Mouse (Mus musculus) CD8-positive naive resting alpha-beta T cell, adult 2 months (primary cell): ENCODE measurements around the gene Slc8b1.

Experiments
- DNase-seq, 2 experiments: peaks; one replicate each; pipeline ENCODE4 v3.0.0; 2022; ENCODE audit warnings: low read depth in 2 of 2, low spot score in 2 of 2

Gene Slc8b1

DNA sequence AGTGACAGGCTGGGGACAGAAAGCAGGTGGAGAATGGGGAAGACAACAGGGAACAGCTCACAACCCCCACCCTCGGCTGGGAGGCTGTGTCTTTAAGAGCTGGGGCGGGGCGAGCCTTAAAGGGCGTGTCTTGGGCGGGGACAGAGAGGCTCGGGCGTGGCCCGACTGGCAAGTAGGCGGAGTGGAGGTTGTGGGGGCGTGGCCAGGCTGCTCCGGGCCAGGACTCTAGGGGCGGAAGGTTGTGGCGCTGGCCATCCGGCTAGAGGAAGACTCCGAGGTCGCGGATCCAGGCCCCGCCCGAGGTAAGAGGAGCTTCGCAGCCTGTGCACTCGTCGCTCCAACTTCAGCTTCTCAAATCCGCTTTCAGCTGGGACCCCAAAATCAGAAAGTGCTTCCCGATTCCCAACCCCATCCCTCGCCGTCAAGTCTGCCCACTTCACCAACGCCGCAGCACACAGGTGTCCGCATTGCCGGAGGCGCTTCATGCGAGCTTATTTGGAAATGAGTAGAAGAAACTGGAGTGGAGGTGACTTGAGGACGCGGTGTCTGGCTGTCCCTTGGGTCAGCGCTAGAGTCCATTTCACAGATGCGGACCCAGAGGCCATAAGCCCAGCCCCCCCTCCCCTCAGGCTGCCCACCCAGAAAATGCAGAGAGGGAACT is at the start of gene Slc8b1:
Gene Slc8b1 (plus strand): TSS at position 187 of the 661 bp plus-strand sequence.
- DNase-seq, result peak; percentile 91 to 95

DNA sequence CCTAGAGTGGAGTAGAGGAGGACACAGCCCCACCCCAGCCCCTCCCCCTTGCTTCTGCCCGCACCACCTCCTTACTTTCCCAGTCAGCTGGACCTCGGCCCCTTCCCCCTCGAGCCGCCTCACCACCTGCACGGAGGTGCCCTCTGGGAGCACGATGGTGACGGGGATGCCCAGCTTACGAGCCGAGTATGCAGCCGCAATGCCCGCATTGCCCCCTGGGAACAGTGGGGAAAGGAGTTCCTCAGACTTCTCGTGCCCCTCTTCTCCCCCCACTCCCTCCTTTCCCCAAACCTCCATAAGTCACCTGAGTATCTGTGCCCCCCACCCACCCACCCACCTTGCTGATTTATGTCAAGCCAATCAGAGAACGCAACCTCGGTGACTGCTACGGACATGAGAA is 49.1 kb upstream of the Slc8b1 start:
- no peak for DNase-seq

DNA sequence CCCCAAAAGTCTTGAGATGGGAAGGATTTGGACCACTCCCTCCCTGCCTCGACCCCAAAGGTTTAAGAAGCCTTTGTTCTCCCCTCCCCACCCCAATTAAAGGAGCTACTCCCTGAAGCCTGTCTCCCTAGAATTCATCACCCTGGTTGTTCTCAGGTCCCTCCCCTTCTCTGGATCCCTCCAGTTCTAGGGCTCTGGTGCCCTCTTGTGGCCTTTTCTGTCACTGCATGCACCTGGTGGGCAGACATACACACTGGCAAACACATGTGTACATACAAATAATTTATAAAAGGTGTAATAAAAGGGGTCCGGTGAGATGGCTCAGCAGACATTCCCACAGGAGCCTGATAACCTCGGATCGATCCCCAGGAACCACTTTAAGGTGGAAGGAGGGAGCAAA is 46.6 kb upstream of the Slc8b1 start:
- no peak for DNase-seq

- peak; percentile 67 to 68 for DNase-seq
Observed at GRCm38 (mm10) chr5:120465062-120465461, 45.9 kb upstream of the Slc8b1 start.

- no peak for DNase-seq
Observed at GRCm38 (mm10) chr5:120465860-120466259, 45.1 kb upstream of the Slc8b1 start.

- no peak for DNase-seq
Observed at GRCm38 (mm10) chr5:120467026-120467425, 43.9 kb upstream of the Slc8b1 start.

GRCm38 (mm10) chr5:120468336-120468735 is 42.6 kb upstream of the Slc8b1 start:
- no peak for DNase-seq

- no peak for DNase-seq
Observed at GRCm38 (mm10) chr5:120468830-120469229, 42.1 kb upstream of the Slc8b1 start.

- DNase-seq, result no peak
Observed at GRCm38 (mm10) chr5:120471538-120471937, 39.4 kb upstream of the Slc8b1 start.

DNA sequence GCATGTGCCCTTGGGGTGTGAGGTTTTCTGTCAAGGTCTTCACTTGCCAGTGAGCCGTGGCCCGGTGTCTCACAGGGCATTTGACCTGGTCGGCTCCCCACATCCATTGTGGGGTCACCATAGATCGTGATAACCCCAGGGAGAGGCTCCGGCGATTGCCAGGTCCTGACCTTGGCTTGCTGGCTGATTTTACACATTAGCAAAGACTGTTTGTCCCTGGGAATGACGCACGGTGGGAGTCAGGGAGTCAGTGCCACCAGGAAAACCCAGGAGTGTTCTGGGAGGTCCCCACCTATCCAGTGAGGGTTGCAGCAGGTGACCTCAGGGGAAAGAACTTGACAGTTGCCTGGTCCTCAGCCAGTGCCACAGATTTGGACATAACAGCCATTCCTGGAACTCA is 38.2 kb upstream of the Slc8b1 start, which contains the start of gene Sdsl:
Gene Sdsl (minus strand): TSS at position 41 of the 400 bp plus-strand sequence.
- DNase-seq, result no peak

DNA sequence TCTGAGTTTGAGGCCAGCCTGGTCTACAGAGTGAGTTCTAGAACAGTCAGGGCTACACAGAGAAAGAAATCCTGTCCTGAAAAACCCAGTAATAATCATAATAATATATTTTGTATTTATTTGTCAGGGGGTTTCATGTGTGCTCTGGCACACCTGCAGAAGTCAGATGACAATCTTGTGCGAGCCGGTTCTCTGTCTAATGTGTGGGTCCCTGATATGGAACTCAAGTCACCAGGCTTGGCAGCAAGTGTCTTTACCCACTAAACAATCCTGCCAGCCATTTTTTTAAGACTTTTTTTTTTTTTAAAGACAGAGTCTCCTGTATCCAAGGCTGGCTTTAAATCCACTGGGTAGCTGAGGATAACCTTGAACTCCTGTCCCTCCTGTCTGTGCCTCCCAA is 37.6 kb upstream of the Slc8b1 start:
- DNase-seq, result no peak

GRCm38 (mm10) chr5:120475861-120476260 is 35.1 kb upstream of the Slc8b1 start:
- no peak for DNase-seq

DNA sequence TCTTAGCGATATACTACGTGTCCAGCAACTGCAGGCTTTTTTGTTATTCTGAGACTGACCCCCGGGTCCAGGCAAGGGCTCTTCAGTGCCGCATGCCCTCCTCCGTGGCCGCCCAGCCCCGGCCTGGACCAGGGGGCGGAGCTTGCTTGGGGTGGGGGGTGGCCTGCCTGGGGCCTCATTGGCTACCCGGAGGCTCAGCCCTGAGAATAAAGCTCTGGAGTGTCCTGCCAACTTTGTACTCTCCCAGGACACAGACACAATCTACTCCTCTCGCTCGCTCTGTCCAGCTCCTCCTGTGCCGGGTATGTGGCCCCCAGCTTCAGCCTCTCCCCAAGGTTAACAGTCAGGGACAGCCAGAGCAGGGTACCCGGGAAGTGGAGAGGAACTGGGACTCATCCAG is 34.7 kb upstream of the Slc8b1 start, which contains the start of gene Sds:
Gene Sds (plus strand): TSS at position 231 of the 400 bp plus-strand sequence.
- DNase-seq, result no peak

DNA sequence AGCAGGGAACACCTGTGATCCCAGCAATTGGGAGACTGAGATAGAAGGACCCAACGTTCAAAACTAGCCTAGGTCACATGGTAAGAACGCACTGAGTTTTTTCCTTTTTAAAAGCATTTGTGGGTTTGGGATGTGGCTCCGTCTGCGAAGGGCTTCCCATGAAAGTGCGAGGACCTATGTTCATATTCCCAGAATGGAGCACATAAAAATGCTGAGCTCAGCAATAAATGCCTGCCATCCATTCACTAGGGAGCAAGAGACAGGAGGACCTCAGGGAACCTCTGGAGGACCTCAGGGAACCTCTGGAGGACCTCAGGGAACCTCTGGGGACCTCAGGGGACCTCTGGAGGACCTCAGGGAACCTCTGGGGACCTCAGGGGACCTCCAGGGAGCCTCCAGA is 33.0 kb upstream of the Slc8b1 start:
- DNase-seq, result no peak

GRCm38 (mm10) chr5:120479538-120479937 is 31.4 kb upstream of the Slc8b1 start:
- no peak for DNase-seq

DNA sequence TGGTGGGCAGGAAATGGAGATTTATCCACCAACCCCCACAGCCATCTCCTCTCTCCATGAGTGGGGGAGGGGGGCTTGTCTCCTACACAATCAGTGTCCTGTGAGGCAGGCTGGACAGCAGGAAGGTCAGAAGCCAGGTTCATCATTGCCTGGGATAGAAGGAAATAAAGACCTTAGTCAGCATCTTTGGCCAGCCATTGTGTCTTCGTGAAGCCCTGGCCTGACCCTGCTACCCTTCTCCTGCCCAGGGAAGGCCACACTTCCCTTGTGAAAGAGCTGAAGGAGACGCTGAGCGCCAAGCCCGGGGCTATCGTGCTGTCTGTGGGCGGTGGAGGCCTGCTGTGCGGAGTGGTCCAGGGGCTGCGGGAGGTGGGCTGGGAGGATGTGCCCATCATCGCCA is 29.8 kb upstream of the Slc8b1 start:
- DNase-seq, result no peak

- DNase-seq, result no peak
Observed at GRCm38 (mm10) chr5:120483399-120483798, 27.6 kb upstream of the Slc8b1 start.

DNA sequence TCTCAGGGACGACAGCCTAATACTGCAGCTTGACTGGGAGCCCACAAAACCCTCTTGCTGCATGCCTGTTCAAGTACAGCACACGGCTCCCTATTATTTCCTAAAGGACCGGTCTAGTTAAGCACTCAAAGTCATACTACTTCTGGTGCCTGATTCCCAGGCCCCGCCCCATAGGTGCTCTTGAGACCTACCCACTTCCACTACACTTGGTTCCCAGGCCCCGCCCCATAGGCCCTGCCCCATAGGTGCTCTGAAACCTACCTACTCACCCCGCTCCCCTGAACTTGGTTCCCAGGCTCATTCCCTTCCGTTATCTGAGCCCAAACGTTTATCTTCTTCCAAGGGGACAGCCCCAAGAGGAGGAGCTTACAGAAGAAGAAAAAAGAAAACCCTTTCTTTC is 23.1 kb upstream of the Slc8b1 start:
- no peak for DNase-seq

GRCm38 (mm10) chr5:120490679-120491192 is 20.2 kb upstream of the Slc8b1 start:
- no peak for DNase-seq

- no peak for DNase-seq
Observed at GRCm38 (mm10) chr5:120492437-120492836, 18.5 kb upstream of the Slc8b1 start.

- DNase-seq, result no peak
Observed at GRCm38 (mm10) chr5:120493440-120493839, 17.5 kb upstream of the Slc8b1 start.

DNA sequence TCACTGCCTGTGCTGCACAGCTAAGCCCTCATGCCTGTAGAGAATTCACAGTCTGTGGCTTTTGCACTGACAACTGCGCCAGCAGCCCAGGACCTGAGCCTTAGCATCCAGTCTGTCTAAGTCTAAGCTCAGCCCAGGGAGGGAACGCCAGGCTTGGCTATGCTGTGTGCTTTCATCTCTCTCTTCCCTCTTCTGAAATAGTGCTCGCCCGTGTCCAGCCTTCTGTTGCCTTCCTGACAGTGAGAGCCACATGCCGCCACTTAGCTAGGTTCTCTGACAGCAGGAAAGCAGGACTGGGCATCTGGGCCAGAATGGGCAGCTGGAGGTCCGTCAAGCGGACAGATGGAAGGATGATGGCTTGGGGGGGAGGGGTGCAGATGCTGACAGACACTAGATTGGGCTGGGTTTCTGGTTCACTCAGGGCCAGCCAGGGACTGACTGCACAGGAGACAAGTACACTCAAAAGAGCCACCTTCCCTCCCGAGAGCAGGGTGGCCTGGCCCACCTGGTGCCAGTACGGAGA is 17.0 kb upstream of the Slc8b1 start:
- no peak for DNase-seq
